Mouse (Mus musculus) c-Kit-positive CD71-positive TER-119-negative erythroid progenitor cells, embryonic 14.5 days (primary cell): Measurements from ENCODE around the gene Gm49337.

Experiments used
- DNase-seq: peaks from one replicate; pipeline ENCODE4 v3.0.0-alpha.2; 2013; ENCODE audit warnings: low read depth

Gm49337 gene

GRCm38 (mm10) chr4:116342119-116342518 lies 168.9 kb downstream of the Gm49337 start:
- peak; percentile 34 for DNase-seq
